Mouse (Mus musculus) kidney, embryonic 15.5 days (tissue): ENCODE results near the gene Gm13057. TPM values are rescaled to one million over a fixed set of nuclear protein-coding genes. Genes with fewer than 3 reads are reported as not detected.
"Not testable (repeated sequence)": the region's sequence is repeated elsewhere in the genome, so short reads cannot be mapped to it uniquely, and the experiment has no call there.

ENCODE experiments used
- ATAC-seq: fragments of 200-750 bp; cut with Nextera tagmentation; replicated peaks from 2 replicates; pipeline ENCODE4 v1.8.0; 2017; ENCODE audit warnings: moderate TSS enrichment; ENCODE audit not compliant: low FRiP score
- H3K27ac ChIP-seq: fragments of 300-500 bp; sonication (generic); 2 replicates; pipeline ENCODE4 v1.5.1; 2015; ENCODE audit warnings: mild to moderate bottlenecking, inconsistent platforms
- H3K27me3 ChIP-seq: fragments of 300-500 bp; sonication (generic); 2 replicates; pipeline ENCODE4 v1.6.1; 2015; ENCODE audit warnings: inconsistent platforms
- H3K36me3 ChIP-seq: fragments of 300-500 bp; sonication (generic); 2 replicates; pipeline ENCODE4 v1.6.1; 2015; ENCODE audit warnings: inconsistent platforms
- H3K4me1 ChIP-seq: fragments of 300-500 bp; sonication (generic); 2 replicates; pipeline ENCODE4 v1.6.1; 2015; ENCODE audit warnings: inconsistent platforms
- H3K4me2 ChIP-seq: fragments of 300-500 bp; sonication (generic); 2 replicates; pipeline ENCODE4 v1.6.1; 2015; ENCODE audit warnings: moderate library complexity, mild to moderate bottlenecking, inconsistent platforms
- H3K4me3 ChIP-seq: fragments of 300-500 bp; sonication (generic); replicated peaks from 2 replicates; pipeline ENCODE4 v1.5.1; 2015; ENCODE audit warnings: mild to moderate bottlenecking, inconsistent platforms
- H3K9ac ChIP-seq: fragments of 300-500 bp; sonication (generic); 2 replicates; pipeline ENCODE4 v1.6.1; 2015; ENCODE audit warnings: mild to moderate bottlenecking, inconsistent platforms
- H3K9me3 ChIP-seq: fragments of 300-500 bp; sonication (generic); replicated peaks from 2 replicates; pipeline ENCODE4 v1.6.1; 2016; ENCODE audit warnings: inconsistent platforms
- whole genome bisulfite sequencing: fragments of 180-500 bp; shearing (Covaris S2); methylation state at CpG from one replicate; pipeline ENCODE4 v1.1.7; 2015; ENCODE audit warnings: mixed read lengths; 5-methylcytosine and 5-hydroxymethylcytosine counted together
- polyA plus RNA-seq: library from polyadenylated mRNA; unstranded; fragments of >200 nt; fragmentation: Nextera tagmentation; extraction: Ambion mirVana; gene quantifications from 2 replicates; pipeline ENCODE4 v1.2.1, GENCODE M21; 2015

Gene Gm13057
- not detected in 2 replicates for polyA plus RNA-seq

- not testable (repeated sequence) for H3K36me3 ChIP-seq, H3K9me3 ChIP-seq, ATAC-seq, H3K4me2 ChIP-seq, H3K9ac ChIP-seq, H3K4me1 ChIP-seq, H3K27ac ChIP-seq, H3K27me3 ChIP-seq, H3K4me3 ChIP-seq
- no CpG with 5 or more reads among the region's 3 CpGs for WGBS
Observed at GRCm38 (mm10) chr4:143551400-143551799, at the start of gene Gm13057, which contains the start of gene BC080695. Gene Gm13057 (plus strand): TSS chr4:143551709. Gene BC080695 (plus strand): TSS chr4:143551700.

DNA sequence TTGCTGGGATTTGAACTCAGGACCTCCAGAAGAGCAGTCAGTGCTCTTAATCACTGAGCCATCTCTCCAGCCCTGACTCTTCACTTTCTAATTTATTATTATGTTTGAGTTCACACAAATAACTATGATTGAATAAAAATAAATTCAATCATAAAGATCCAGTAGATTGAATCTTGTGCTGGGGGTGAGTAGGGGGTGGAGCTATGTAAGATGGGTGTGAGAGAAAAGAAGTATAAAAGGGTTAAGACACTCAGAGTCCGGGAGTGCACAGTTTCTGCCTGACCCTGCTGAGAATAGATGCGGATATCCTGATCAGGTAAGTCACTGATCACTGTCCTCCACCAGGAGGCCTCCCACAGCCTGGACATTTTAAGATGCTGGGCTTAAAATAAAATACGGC lies 40.5 kb upstream of the Gm13057 start, which contains the start of gene Gm13043:
TSS of gene Gm13043 (plus strand) at position 301 of the 400 bp plus-strand sequence.
- WGBS, result 86% methylated on average over 3 of the region's 3 CpGs
- no peak for ATAC-seq
- no peaks in the 10 kb centered on the region for H3K36me3 ChIP-seq
- no peak within 1 kb of the TSS for H3K4me2 ChIP-seq
- no peak within 1 kb of the TSS for H3K9ac ChIP-seq
- no peak within 1 kb of the TSS for H3K27ac ChIP-seq
- H3K4me1 ChIP-seq, result no peaks in the 10 kb centered on the region
- H3K4me3 ChIP-seq, result no peak within 1 kb of the TSS
- H3K27me3 ChIP-seq, result no peaks in the 10 kb centered on the region
- no peaks in the 10 kb centered on the region for H3K9me3 ChIP-seq

DNA sequence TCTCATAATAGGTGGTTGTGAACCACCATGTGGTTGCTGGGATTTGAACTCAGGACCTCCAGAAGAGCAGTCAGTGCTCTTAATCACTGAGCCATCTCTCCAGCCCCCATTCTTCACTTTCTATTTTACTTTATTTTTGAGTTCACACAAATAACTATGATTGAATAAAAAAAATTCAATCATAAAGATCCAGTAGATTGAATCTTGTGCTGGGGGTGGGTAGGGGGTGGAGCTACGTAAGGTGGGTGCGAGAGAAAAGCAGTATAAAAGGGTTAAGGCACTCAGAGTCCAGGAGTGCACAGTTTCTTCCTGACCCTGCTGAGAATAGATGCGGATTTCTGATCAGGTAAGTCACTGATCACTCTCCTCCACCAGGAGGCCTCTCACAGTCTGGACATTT lies 15.9 kb upstream of the Gm13057 start, which contains the start of gene Gm13040:
TSS of gene Gm13040 (plus strand) at position 301 of the 400 bp plus-strand sequence.
- ATAC-seq, H3K9ac ChIP-seq, H3K4me3 ChIP-seq, H3K27ac ChIP-seq, H3K9me3 ChIP-seq, H3K36me3 ChIP-seq, H3K4me2 ChIP-seq, H3K27me3 ChIP-seq, H3K4me1 ChIP-seq: not testable (repeated sequence)
- WGBS, result no CpG with 5 or more reads among the region's 3 CpGs

Other genes starting within 250 kb of the Gm13057 start
- 0.17 and 0.31 TPM in 2 replicates for gene Lrrc38, start 202.0 kb upstream of the Gm13057 start, polyA plus RNA-seq
- not detected in 2 replicates for gene Pramel1, start 157.3 kb upstream of the Gm13057 start, polyA plus RNA-seq
- 19.1 and 20.0 TPM in 2 replicates for gene Pramef8, start 139.3 kb upstream of the Gm13057 start, polyA plus RNA-seq
- gene Oog4, start 101.4 kb upstream of the Gm13057 start, polyA plus RNA-seq, result not detected in 2 replicates
- not detected in 2 replicates for gene Gm13043, start 40.4 kb upstream of the Gm13057 start, polyA plus RNA-seq
- not detected in 2 replicates for gene Gm13040, start 15.8 kb upstream of the Gm13057 start, polyA plus RNA-seq
- not detected in 2 replicates for gene BC080695, start within 50 bp of the Gm13057 start, polyA plus RNA-seq
- gene Gm13083, start 63.3 kb downstream of the Gm13057 start, polyA plus RNA-seq, result not detected in 2 replicates
- not detected in 2 replicates for gene Gm13088, start 105.5 kb downstream of the Gm13057 start, polyA plus RNA-seq
- not detected in 2 replicates for gene Gm13089, start 151.0 kb downstream of the Gm13057 start, polyA plus RNA-seq
- gene Gm13078, start 167.7 kb downstream of the Gm13057 start, polyA plus RNA-seq, result not detected in 2 replicates
- not detected in 2 replicates for gene Gm13023, start 237.6 kb downstream of the Gm13057 start, polyA plus RNA-seq